Mouse (Mus musculus) lung, embryonic 16.5 days (tissue): ENCODE results near the gene Kif26b. TPM values are rescaled to one million over a fixed set of nuclear protein-coding genes. Genes with fewer than 3 reads are reported as not detected.

Experiments
- ATAC-seq: fragments of 200-750 bp; cut with Nextera tagmentation; 2 replicates; pipeline ENCODE4 v1.8.0; 2017; ENCODE audit warnings: low read depth, mild to moderate bottlenecking, moderate library complexity
- H3K27ac ChIP-seq: fragments of 300-500 bp; sonication (generic); 2 replicates; pipeline ENCODE4 v1.5.1; 2014; ENCODE audit warnings: mild to moderate bottlenecking, control low read depth, low read length
- H3K27me3 ChIP-seq: fragments of 300-500 bp; sonication (generic); 2 replicates; pipeline ENCODE4 v1.6.1; 2014; ENCODE audit warnings: low read depth, low read length, mixed read lengths; ENCODE audit not compliant: control insufficient read depth, insufficient read depth
- H3K36me3 ChIP-seq: fragments of 300-500 bp; sonication (generic); 2 replicates; pipeline ENCODE4 v1.6.1; 2014; ENCODE audit warnings: low read length; ENCODE audit not compliant: control insufficient read depth, insufficient read depth
- H3K4me1 ChIP-seq: fragments of 300-500 bp; sonication (generic); replicated peaks from 2 replicates; pipeline ENCODE4 v1.6.1; 2014; ENCODE audit warnings: low read length, mixed read lengths; ENCODE audit not compliant: control insufficient read depth, insufficient read depth
- H3K4me2 ChIP-seq: fragments of 300-500 bp; sonication (generic); 2 replicates; pipeline ENCODE4 v1.6.1; 2014; ENCODE audit warnings: low read depth, low read length, control low read depth
- H3K4me3 ChIP-seq: fragments of 300-500 bp; sonication (generic); 2 replicates; pipeline ENCODE4 v1.5.1; 2014; ENCODE audit warnings: mild to moderate bottlenecking, low read length, control low read depth
- H3K9ac ChIP-seq: fragments of 300-500 bp; sonication (generic); 2 replicates; pipeline ENCODE4 v1.6.1; 2014; ENCODE audit warnings: low read length, control low read depth
- H3K9me3 ChIP-seq: fragments of 300-500 bp; sonication (generic); 2 replicates; pipeline ENCODE4 v1.6.1; 2016; ENCODE audit warnings: low read length; ENCODE audit not compliant: control insufficient read depth
- WGBS: fragments of 180-500 bp; shearing (Covaris S2); extraction: QIAGEN DNeasy Blood & Tissue Kit; methylation state at CpG from one replicate; pipeline ENCODE4 v1.1.7; 2014; 5-methylcytosine and 5-hydroxymethylcytosine counted together
- polyA plus RNA-seq: library from polyadenylated mRNA; unstranded; fragments of >200 nt; fragmentation: Nextera tagmentation; extraction: Ambion mirVana; gene quantifications from 2 replicates; pipeline ENCODE4 v1.2.1, GENCODE M21; 2015

The Kif26b gene
- polyA plus RNA-seq, 1 experiment from 2014 or later: 0.68 TPM

DNA sequence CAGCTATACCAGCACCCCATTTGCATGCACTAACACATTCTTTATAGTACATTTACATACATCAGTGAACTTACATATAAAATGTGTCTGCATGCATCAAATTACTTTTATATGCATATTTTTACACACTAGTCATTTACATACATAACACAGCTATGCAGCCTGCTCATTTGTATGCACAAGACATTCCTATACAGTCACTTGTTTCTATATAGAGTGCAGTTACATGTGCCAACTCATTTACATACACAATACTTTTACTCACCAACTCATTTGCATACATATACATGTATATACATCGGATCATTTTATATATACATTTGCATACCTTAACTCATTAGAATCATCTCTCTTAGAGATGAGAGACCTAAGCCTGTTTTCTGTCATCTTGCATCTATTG is 308.1 kb downstream of the Kif26b start:
- Histone ChIP-seq H3K9me3 (no peaks in the 10 kb centered on the region), H3K27me3 (no peaks in the 10 kb centered on the region), H3K36me3 (no peaks in the 10 kb centered on the region), H3K4me1 (no peaks in the 10 kb centered on the region), H3K9ac (no peak overlapping the region), H3K4me3 (no peak overlapping the region), H3K27ac (no peak overlapping the region), H3K4me2 (no peak overlapping the region)
- no peak for ATAC-seq
- WGBS: 74% methylated on average over 1 of the region's 1 CpGs

DNA sequence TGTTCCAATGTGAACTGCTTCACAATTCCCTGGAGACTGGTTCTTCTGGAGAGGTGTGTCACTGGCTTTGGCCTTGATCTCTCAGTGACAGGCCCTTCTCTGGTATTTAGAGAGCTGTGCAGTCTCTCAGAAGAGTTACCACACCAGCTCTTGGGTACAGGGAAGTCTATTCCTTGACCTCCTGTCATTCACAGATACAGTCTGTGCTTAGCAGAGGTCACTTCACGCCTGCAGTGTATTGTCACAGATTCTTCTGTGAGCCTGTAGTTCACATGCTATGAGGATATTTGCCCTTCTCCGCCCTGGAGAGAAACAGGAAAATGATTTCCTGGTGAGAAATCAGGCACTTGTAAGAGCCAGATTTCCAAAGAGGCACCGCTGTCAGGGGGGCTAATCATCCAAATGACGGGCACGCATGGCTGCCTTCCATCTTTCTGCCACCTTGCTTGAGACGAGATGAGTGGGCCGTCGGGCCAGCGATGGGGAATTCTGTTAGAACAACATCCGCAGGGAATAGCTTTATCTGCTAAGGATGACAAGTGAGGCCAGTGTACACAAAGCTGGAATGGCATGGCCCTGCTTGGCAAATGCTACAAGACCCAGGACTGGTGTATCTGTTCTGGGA is 309.9 kb downstream of the Kif26b start:
- 46% methylated on average over 10 of the region's 10 CpGs for WGBS
- H3K9ac ChIP-seq: no peak overlapping the region
- H3K4me3 ChIP-seq: no peak overlapping the region
- H3K9me3 ChIP-seq: no peaks in the 10 kb centered on the region
- H3K4me1 ChIP-seq: no peaks in the 10 kb centered on the region
- H3K27me3 ChIP-seq: no peaks in the 10 kb centered on the region
- H3K4me2 ChIP-seq: no peak overlapping the region
- H3K27ac ChIP-seq: no peak overlapping the region
- H3K36me3 ChIP-seq: no peaks in the 10 kb centered on the region
- ATAC-seq: no peak

DNA sequence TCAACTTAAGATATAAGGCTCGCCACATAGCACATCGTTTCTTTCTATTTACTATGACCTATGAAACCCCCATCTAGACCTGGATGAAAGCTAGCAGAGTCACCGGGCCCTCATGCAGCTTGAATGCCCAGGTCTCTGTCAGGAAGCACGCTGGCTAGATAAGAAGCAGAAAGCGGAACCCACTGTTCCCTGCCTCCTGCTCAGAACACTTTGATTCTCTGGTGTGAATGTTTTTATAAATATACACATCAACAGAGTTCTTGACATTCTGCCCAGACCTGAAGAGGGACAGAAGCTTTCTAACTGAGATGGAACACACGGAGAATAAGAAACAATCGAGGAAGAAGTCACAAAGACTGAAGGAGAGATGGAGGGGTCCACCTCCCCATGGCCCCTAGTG is 311.4 kb downstream of the Kif26b start:
- Histone ChIP-seq H3K27ac (no peak overlapping the region), H3K4me3 (no peak overlapping the region), H3K27me3 (no peaks in the 10 kb centered on the region), H3K4me1 (no peaks in the 10 kb centered on the region), H3K4me2 (no peak overlapping the region), H3K36me3 (no peaks in the 10 kb centered on the region), H3K9ac (no peak overlapping the region), H3K9me3 (no peaks in the 10 kb centered on the region)
- ATAC-seq: no peak
- WGBS: 42% methylated on average over 7 of the region's 7 CpGs

DNA sequence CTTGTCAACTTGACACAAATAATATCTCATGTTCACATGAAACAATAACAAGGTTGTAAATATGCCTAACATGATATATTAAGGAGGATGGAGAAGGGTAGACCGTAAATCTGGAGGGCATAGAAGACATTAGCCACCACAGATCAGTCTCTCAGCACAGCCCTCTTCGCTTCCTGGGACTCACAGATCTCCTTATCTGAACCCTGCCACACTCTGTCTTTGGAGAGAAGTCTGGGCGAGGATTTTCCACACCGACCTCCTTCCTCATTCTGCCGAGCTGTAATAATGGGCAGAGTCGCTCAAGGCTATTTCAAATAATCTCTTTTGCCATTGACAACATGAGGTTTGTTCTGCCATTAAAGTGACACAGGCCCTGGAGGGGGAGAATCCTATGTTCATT is 315.9 kb downstream of the Kif26b start:
- Histone ChIP-seq H3K27me3 (no peaks in the 10 kb centered on the region), H3K4me2 (no peak overlapping the region), H3K9me3 (no peaks in the 10 kb centered on the region), H3K4me1 (no peaks in the 10 kb centered on the region), H3K4me3 (no peak overlapping the region), H3K9ac (no peak overlapping the region), H3K27ac (no peak overlapping the region), H3K36me3 (no peaks in the 10 kb centered on the region)
- ATAC-seq: no peak
- WGBS: 80% methylated on average over 6 of the region's 6 CpGs

DNA sequence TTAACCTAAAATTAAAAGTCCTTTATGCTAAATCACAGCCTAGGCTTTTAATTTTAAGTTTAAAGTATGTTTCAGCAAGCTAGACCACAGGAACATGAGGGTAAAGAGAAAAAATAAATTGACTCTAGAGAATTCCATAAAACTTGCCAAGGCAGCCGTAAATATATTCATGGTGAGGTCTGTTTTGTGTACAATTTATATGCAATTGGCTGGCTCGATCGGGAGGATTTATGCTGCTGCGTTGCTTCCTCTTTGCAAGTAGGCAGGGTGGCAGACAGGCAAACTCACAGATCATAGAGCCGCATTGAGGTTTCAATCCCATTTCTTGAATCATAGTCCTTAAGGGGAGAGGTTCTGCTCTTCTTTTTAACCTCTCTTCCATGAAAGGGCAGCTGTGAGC is 318.6 kb downstream of the Kif26b start:
- 74% methylated on average over 5 of the region's 5 CpGs for WGBS
- H3K36me3 ChIP-seq: no peaks in the 10 kb centered on the region
- H3K4me1 ChIP-seq: no peaks in the 10 kb centered on the region
- no peaks in the 10 kb centered on the region for H3K9me3 ChIP-seq
- no peak overlapping the region for H3K4me3 ChIP-seq
- H3K4me2 ChIP-seq: no peak overlapping the region
- H3K27me3 ChIP-seq: no peaks in the 10 kb centered on the region
- ATAC-seq: no peak
- H3K27ac ChIP-seq: no peak overlapping the region
- H3K9ac ChIP-seq: no peak overlapping the region

DNA sequence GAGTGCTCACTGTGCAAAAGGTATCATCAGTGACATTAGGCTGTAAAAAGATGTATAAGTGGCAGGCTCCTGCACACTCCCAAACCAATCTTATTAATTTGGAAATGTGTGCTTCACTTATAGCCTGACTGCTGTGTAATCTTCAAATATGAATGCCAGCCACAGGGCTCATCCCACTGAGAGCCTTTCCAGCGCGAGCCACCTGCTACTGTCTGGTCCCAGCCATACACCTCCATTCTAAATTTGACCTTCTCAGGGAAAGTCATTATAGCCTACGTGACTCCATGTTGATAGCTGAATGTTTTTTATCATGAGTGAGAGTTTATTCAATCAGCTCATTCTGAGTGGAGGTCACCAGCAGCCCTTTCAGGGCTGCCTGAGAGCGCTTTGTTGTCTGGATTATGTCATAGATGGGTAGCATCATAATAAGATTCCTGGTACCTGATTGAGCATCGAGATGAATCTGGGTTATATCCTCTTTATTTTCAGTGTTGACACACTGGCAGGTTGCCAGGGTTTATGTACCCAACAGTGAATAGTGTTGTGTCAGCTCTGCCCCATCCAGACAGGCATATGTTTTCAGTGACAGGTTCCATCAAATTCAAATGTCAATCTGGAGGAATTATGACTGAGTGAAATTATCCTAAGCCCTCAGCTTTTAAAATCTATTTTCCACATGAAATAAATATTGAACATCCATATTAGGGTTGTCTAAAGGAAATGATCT is 319.6 kb downstream of the Kif26b start:
- 74% methylated on average over 5 of the region's 5 CpGs for WGBS
- H3K27me3 ChIP-seq: no peaks in the 10 kb centered on the region
- ATAC-seq: no peak

DNA sequence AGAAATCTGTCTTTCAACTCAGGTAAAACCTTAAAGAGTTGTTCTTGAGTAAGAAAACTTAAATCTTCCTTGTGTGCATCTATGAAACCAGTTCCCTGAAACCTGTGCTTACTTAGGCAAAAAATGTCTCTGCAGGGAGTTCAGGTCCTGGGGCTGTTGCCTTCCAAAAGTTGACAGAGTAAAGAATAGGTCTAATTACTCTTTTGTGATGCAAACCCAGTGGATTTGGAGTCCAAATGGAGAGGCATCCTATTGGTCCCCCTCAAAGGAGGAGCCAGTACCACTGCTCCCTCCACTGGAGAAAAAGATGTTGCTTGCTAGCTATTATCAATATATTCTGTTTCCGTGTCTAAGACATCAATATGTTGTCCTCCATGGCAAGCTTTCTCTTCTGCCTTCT is 321.6 kb downstream of the Kif26b start:
- H3K36me3 ChIP-seq: no peaks in the 10 kb centered on the region
- 50% methylated on average over 1 of the region's 1 CpGs for WGBS
- no peak overlapping the region for H3K9ac ChIP-seq
- H3K9me3 ChIP-seq: no peaks in the 10 kb centered on the region
- H3K4me3 ChIP-seq: no peak overlapping the region
- H3K4me2 ChIP-seq: no peak overlapping the region
- H3K27ac ChIP-seq: no peak overlapping the region
- H3K4me1 ChIP-seq: no peaks in the 10 kb centered on the region
- H3K27me3 ChIP-seq: no peaks in the 10 kb centered on the region
- no peak for ATAC-seq

More for the DNA sequence above, 319.6 kb downstream of the Kif26b start:
- Histone ChIP-seq H3K27ac (no peak overlapping the region), H3K4me1 (no peaks in the 10 kb centered on the region), H3K4me3 (no peak overlapping the region), H3K36me3 (no peaks in the 10 kb centered on the region), H3K9me3 (no peaks in the 10 kb centered on the region), H3K4me2 (no peak overlapping the region), H3K9ac (no peak overlapping the region)

DNA sequence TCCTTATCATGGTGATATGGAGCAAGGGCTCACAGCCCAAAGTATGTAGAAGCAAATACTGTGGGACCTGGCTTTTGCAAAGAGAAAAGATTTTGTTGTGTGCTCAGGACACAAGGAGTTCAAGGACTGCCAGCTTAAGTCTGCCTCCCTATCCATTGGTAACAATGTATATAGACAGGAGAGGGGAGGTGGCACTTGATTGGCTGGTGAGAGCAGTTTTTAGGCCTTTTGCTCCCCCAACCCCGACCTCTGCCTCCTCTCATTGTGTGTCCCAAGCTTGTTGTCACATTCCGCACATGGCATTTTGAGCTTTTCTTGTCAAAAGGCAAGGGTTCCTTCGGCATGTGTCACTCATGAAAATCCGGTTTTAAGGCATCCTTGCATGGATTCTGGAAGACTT is 326.0 kb downstream of the Kif26b start:
- H3K9ac ChIP-seq: no peak overlapping the region
- no peaks in the 10 kb centered on the region for H3K4me1 ChIP-seq
- H3K4me3 ChIP-seq: no peak overlapping the region
- ATAC-seq: no peak
- 75% methylated on average over 4 of the region's 4 CpGs for WGBS
- no peak overlapping the region for H3K27ac ChIP-seq
- no peak overlapping the region for H3K4me2 ChIP-seq
- no peaks in the 10 kb centered on the region for H3K27me3 ChIP-seq
- no peaks in the 10 kb centered on the region for H3K9me3 ChIP-seq
- no peaks in the 10 kb centered on the region for H3K36me3 ChIP-seq

DNA sequence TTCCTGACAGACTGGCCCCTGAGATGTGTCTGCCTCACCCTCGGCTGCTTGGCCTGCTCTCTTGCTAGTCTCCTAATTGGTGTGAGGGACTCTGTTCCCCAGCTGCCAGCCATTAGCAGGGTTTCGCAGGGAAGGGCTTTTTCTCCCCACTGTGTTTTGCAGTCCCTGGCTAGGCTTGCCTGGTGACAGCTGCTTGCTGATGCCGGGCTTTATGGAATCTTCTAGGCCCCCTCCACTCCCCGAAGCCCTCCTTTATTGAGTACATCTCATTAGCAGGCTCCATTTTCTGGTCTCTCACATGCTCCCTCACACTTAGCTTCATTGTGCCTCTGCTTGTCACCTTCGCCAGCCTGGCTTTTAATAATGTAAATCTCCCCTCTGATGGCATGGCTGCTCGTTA is 327.0 kb downstream of the Kif26b start:
- 0 out of 2 replicates have a peak, but pooled peaks cover 3% of the 10 kb centered on the region for H3K4me1 ChIP-seq
- H3K27ac ChIP-seq: no peak overlapping the region
- H3K4me2 ChIP-seq: no peak overlapping the region
- no peak overlapping the region for H3K9ac ChIP-seq
- 71% methylated on average over 6 of the region's 6 CpGs for WGBS
- no peaks in the 10 kb centered on the region for H3K27me3 ChIP-seq
- no peaks in the 10 kb centered on the region for H3K36me3 ChIP-seq
- H3K4me3 ChIP-seq: no peak overlapping the region
- no peaks in the 10 kb centered on the region for H3K9me3 ChIP-seq
- no peak for ATAC-seq
